Mouse (Mus musculus): ENCODE data around the gene Rgn. TPM values are rescaled to one million over a fixed set of nuclear protein-coding genes. Genes with fewer than 3 reads are reported as not detected.

Rgn gene
- 112 and 133 TPM in 2 replicates for polyA plus RNA-seq (2015; fragmentation: Nextera tagmentation; extraction: Ambion mirVana)

- DNase-seq: no peak
- no peaks in the 10 kb centered on the region for H3K27me3 ChIP-seq
- H3K9me3 ChIP-seq (replicated peaks): no peaks in the 10 kb centered on the region
- H3K9ac ChIP-seq: no peak within 1 kb of the TSS
- WGBS (ENCODE audit: insufficient replicate concordance): 43% methylated on average over 3 of the region's 3 CpGs
- H3K4me2 ChIP-seq: peak within 1 kb of the TSS; percentile 46; the same call in 1 of the 2 replicates
- no peak for ATAC-seq (ENCODE audit: low read depth)
- no peaks in the 10 kb centered on the region for H3K36me3 ChIP-seq
- no peaks in the 10 kb centered on the region for H3K4me1 ChIP-seq (replicated peaks)
- H3K4me3 ChIP-seq (replicated peaks): peak within 1 kb of the TSS; percentile 27
- H3K27ac ChIP-seq: no peak within 1 kb of the TSS
These were observed at the start of gene Rgn for GRCm38 (mm10) chrX:20549532-20549931. TSS of gene Rgn (plus strand) at chrX:20549787.

- Histone ChIP-seq H3K27me3 (no peaks in the 10 kb centered on the region), H3K9me3 (replicated peaks) (no peaks in the 10 kb centered on the region), H3K4me2 (no peak overlapping the region), H3K36me3 (peaks cover 11% of the 10 kb centered on the region), H3K27ac (no peak overlapping the region), H3K4me3 (replicated peaks) (no peak overlapping the region), H3K9ac (no peak overlapping the region), H3K4me1 (replicated peaks) (no peaks in the 10 kb centered on the region)
- ATAC-seq (ENCODE audit: low read depth) (0 out of 2 replicates have a peak, but pooled peaks have one; percentile 41), DNase-seq (no peak)
- WGBS (ENCODE audit: insufficient replicate concordance): 65% methylated on average over 7 of the region's 7 CpGs
These were observed 29.2 kb upstream of the Rgn start for GRCm38 (mm10) chrX:20520290-20520939.

- H3K4me2 ChIP-seq: no peak overlapping the region
- H3K4me3 ChIP-seq (replicated peaks): no peak overlapping the region
- DNase-seq (no peak), ATAC-seq (ENCODE audit: low read depth) (no peak)
- no peaks in the 10 kb centered on the region for H3K9me3 ChIP-seq (replicated peaks)
- no peaks in the 10 kb centered on the region for H3K4me1 ChIP-seq (replicated peaks)
- no peaks in the 10 kb centered on the region for H3K27me3 ChIP-seq
- no peak overlapping the region for H3K27ac ChIP-seq
- H3K9ac ChIP-seq: no peak overlapping the region
- peaks cover 11% of the 10 kb centered on the region for H3K36me3 ChIP-seq
These were observed 28.0 kb upstream of the Rgn start for GRCm38 (mm10) chrX:20521578-20521977.

GRCm38 (mm10) chrX:20532621-20533020, 17.0 kb upstream of the Rgn start:
- DNase-seq (no peak), ATAC-seq (ENCODE audit: low read depth) (no peak)
- WGBS (ENCODE audit: insufficient replicate concordance): 13% methylated on average over 1 of the region's 1 CpGs
- Histone ChIP-seq H3K9ac (no peak overlapping the region), H3K27ac (no peak overlapping the region), H3K27me3 (no peaks in the 10 kb centered on the region), H3K36me3 (no peaks in the 10 kb centered on the region), H3K4me3 (replicated peaks) (no peak overlapping the region), H3K4me1 (replicated peaks) (no peaks in the 10 kb centered on the region), H3K9me3 (replicated peaks) (no peaks in the 10 kb centered on the region), H3K4me2 (no peak overlapping the region)

- no peaks in the 10 kb centered on the region for H3K36me3 ChIP-seq
- H3K27me3 ChIP-seq: no peaks in the 10 kb centered on the region
- no peak overlapping the region for H3K4me3 ChIP-seq (replicated peaks)
- H3K9me3 ChIP-seq (replicated peaks): no peaks in the 10 kb centered on the region
- DNase-seq (no peak), ATAC-seq (ENCODE audit: low read depth) (no peak)
- H3K4me1 ChIP-seq (replicated peaks): no peaks in the 10 kb centered on the region
- H3K9ac ChIP-seq: no peak overlapping the region
- no peak overlapping the region for H3K4me2 ChIP-seq
- H3K27ac ChIP-seq: no peak overlapping the region
- 75% methylated on average over 3 of the region's 3 CpGs for WGBS (ENCODE audit: insufficient replicate concordance)
These were observed 5.7 kb upstream of the Rgn start for GRCm38 (mm10) chrX:20543867-20544266.

GRCm38 (mm10) chrX:20547609-20548008, 2.0 kb upstream of the Rgn start:
- DNase-seq (no peak), ATAC-seq (ENCODE audit: low read depth) (no peak)
- no peaks in the 10 kb centered on the region for H3K36me3 ChIP-seq
- H3K27ac ChIP-seq: peak overlapping the region; percentile 39; the same call in 1 of the 2 replicates
- 50% methylated on average over 5 of the region's 5 CpGs for WGBS (ENCODE audit: insufficient replicate concordance)
- H3K4me3 ChIP-seq (replicated peaks): no peak overlapping the region
- H3K27me3 ChIP-seq: no peaks in the 10 kb centered on the region
- no peaks in the 10 kb centered on the region for H3K9me3 ChIP-seq (replicated peaks)
- H3K9ac ChIP-seq: no peak overlapping the region
- H3K4me1 ChIP-seq (replicated peaks): no peaks in the 10 kb centered on the region
- peak overlapping the region; percentile 46; the same call in 1 of the 2 replicates for H3K4me2 ChIP-seq

GRCm38 (mm10) chrX:20548011-20548879, 1.3 kb upstream of the Rgn start:
- WGBS (ENCODE audit: insufficient replicate concordance): 19% methylated on average over 24 of the region's 24 CpGs
- Histone ChIP-seq H3K27ac (peak overlapping the region; percentile 39; the same call in 1 of the 2 replicates), H3K36me3 (no peaks in the 10 kb centered on the region), H3K27me3 (no peaks in the 10 kb centered on the region), H3K4me1 (replicated peaks) (no peaks in the 10 kb centered on the region), H3K4me2 (peak overlapping the region; percentile 46), H3K4me3 (replicated peaks) (peak overlapping the region; percentile 22; the same call in 1 of the 2 replicates), H3K9ac (no peak overlapping the region), H3K9me3 (replicated peaks) (no peaks in the 10 kb centered on the region)
- DNase-seq: no peak
- peak; percentile 62 for ATAC-seq (ENCODE audit: low read depth)

- 50% methylated on average over 1 of the region's 1 CpGs for WGBS (ENCODE audit: insufficient replicate concordance)
- Histone ChIP-seq H3K27ac (no peak overlapping the region), H3K4me1 (replicated peaks) (no peaks in the 10 kb centered on the region), H3K36me3 (no peaks in the 10 kb centered on the region), H3K9me3 (replicated peaks) (no peaks in the 10 kb centered on the region), H3K4me2 (peak overlapping the region; percentile 46; the same call in 1 of the 2 replicates), H3K9ac (no peak overlapping the region), H3K27me3 (no peaks in the 10 kb centered on the region), H3K4me3 (replicated peaks) (no peak overlapping the region)
- no peak for DNase-seq
- peak; percentile 20; the same call in 1 of the 2 replicates for ATAC-seq (ENCODE audit: low read depth)
These were observed 627 bp upstream of the Rgn start for GRCm38 (mm10) chrX:20548880-20549440.

- no peak overlapping the region for H3K27ac ChIP-seq
- H3K27me3 ChIP-seq: no peaks in the 10 kb centered on the region
- no peaks in the 10 kb centered on the region for H3K9me3 ChIP-seq (replicated peaks)
- ATAC-seq (ENCODE audit: low read depth): no peak; the same call in 1 of the 2 replicates
- 51% methylated on average over 2 of the region's 2 CpGs for WGBS (ENCODE audit: insufficient replicate concordance)
- no peak for DNase-seq
- no peaks in the 10 kb centered on the region for H3K4me1 ChIP-seq (replicated peaks)
- no peak overlapping the region for H3K4me3 ChIP-seq (replicated peaks)
- no peak overlapping the region for H3K9ac ChIP-seq
- no peak overlapping the region for H3K4me2 ChIP-seq
- H3K36me3 ChIP-seq: no peaks in the 10 kb centered on the region
These were observed 2.6 kb downstream of the Rgn start for GRCm38 (mm10) chrX:20552199-20552598.

GRCm38 (mm10) chrX:20561846-20562245, 12.3 kb downstream of the Rgn start:
- WGBS (ENCODE audit: insufficient replicate concordance): 45% methylated on average over 1 of the region's 1 CpGs
- Histone ChIP-seq H3K27ac (no peak overlapping the region), H3K4me1 (replicated peaks) (no peaks in the 10 kb centered on the region), H3K9me3 (replicated peaks) (no peaks in the 10 kb centered on the region), H3K27me3 (no peaks in the 10 kb centered on the region), H3K9ac (no peak overlapping the region), H3K4me3 (replicated peaks) (no peak overlapping the region), H3K36me3 (no peaks in the 10 kb centered on the region), H3K4me2 (no peak overlapping the region)
- DNase-seq: no peak
- no peak for ATAC-seq (ENCODE audit: low read depth)

GRCm38 (mm10) chrX:20563941-20564340, 14.4 kb downstream of the Rgn start:
- Histone ChIP-seq H3K9me3 (replicated peaks) (no peaks in the 10 kb centered on the region; the same call in 1 of the 2 replicates), H3K27ac (no peak overlapping the region), H3K4me2 (no peak overlapping the region), H3K4me3 (replicated peaks) (no peak overlapping the region), H3K9ac (no peak overlapping the region), H3K4me1 (replicated peaks) (no peaks in the 10 kb centered on the region), H3K36me3 (no peaks in the 10 kb centered on the region), H3K27me3 (no peaks in the 10 kb centered on the region)
- 48% methylated on average over 4 of the region's 4 CpGs for WGBS (ENCODE audit: insufficient replicate concordance)
- no peak for DNase-seq
- no peak for ATAC-seq (ENCODE audit: low read depth)
